Mouse (Mus musculus) lung, adult 2 months (tissue): ENCODE data around the gene Zfp366.

Experiments
- CTCF ChIP-seq: fragments of 200-500 bp; IDR thresholded peaks from 2 replicates; pipeline ENCODE4 v1.5.1; 2011; ENCODE audit warnings: mild to moderate bottlenecking, low read length, control low read depth; ENCODE audit not compliant: insufficient read depth
- POLR2A ChIP-seq: fragments of 200-500 bp; IDR thresholded peaks from 2 replicates; pipeline ENCODE4 v1.6.1; 2011; ENCODE audit warnings: low read depth, mild to moderate bottlenecking, control low read depth, low read length, borderline replicate concordance; ENCODE audit errors: extremely low read depth

DNA sequence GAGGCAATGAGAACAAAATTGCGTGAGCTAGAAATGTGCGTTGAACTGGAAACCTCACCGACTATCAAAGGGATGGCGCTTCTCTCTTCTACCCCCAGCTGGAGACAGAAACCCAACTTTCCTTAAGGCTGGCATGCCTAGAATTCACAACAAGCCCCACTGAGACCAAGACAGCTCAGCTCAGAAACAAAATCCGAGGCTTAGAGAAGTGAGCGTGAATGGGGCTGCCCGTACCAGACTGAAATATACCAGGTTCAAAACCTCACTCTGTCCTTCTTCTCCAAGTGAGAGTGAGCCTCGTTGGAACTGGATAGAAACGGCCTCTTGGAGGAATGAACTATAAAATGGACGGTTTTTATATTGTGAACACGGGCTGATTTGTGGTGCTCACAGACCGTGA is 99.3 kb downstream of the Zfp366 start:
- TF ChIP-seq CTCF (no peak), POLR2A (no peak)
